Mouse (Mus musculus) intestine, embryonic 16.5 days (tissue): ENCODE data around the gene Il2rb. TPM values are rescaled to one million over a fixed set of nuclear protein-coding genes. Genes with fewer than 3 reads are reported as not detected.

Experiments
- ATAC-seq: fragments of 200-750 bp; cut with Nextera tagmentation; 2 replicates; pipeline ENCODE4 v1.8.0; 2017; ENCODE audit warnings: moderate TSS enrichment, moderate library complexity
- H3K27ac ChIP-seq: fragments of 300-500 bp; sonication (generic); 2 replicates; pipeline ENCODE4 v1.5.1; 2014; ENCODE audit warnings: mild to moderate bottlenecking, low read length
- H3K27me3 ChIP-seq: fragments of 300-500 bp; sonication (generic); replicated peaks from 2 replicates; pipeline ENCODE4 v1.6.1; 2014; ENCODE audit warnings: low read length, control low read depth, mixed read lengths; ENCODE audit not compliant: control insufficient read depth, insufficient read depth
- H3K36me3 ChIP-seq: fragments of 300-500 bp; sonication (generic); 2 replicates; pipeline ENCODE4 v1.6.1; 2014; ENCODE audit warnings: low read length, control low read depth; ENCODE audit not compliant: control insufficient read depth, insufficient read depth
- H3K4me1 ChIP-seq: fragments of 300-500 bp; sonication (generic); 2 replicates; pipeline ENCODE4 v1.6.1; 2014; ENCODE audit warnings: low read length, control low read depth, mixed read lengths; ENCODE audit not compliant: control insufficient read depth, insufficient read depth
- H3K4me2 ChIP-seq: fragments of 300-500 bp; sonication (generic); 2 replicates; pipeline ENCODE4 v1.6.1; 2014; ENCODE audit warnings: low read depth, low read length, control low read depth
- H3K4me3 ChIP-seq: fragments of 300-500 bp; sonication (generic); 2 replicates; pipeline ENCODE4 v1.5.1; 2014; ENCODE audit warnings: mild to moderate bottlenecking, low read length
- H3K9ac ChIP-seq: fragments of 300-500 bp; sonication (generic); 2 replicates; pipeline ENCODE4 v1.6.1; 2014; ENCODE audit warnings: low read depth, low read length
- H3K9me3 ChIP-seq: fragments of 300-500 bp; sonication (generic); 2 replicates; pipeline ENCODE4 v1.6.1; 2016; ENCODE audit warnings: low read length, control low read depth; ENCODE audit not compliant: control insufficient read depth
- WGBS: fragments of 180-500 bp; shearing (Covaris S2); extraction: QIAGEN DNeasy Blood & Tissue Kit; methylation state at CpG from one replicate; pipeline ENCODE4 v1.1.7; 2014; 5-methylcytosine and 5-hydroxymethylcytosine counted together
- polyA plus RNA-seq: library from polyadenylated mRNA; unstranded; fragments of >200 nt; fragmentation: Nextera tagmentation; extraction: Ambion mirVana; gene quantifications from 2 replicates; pipeline ENCODE4 v1.2.1, GENCODE M21; 2015

Gene Il2rb
- polyA plus RNA-seq, 1 experiment from 2014 or later = 2.1 TPM

- H3K4me2 ChIP-seq = no peak overlapping the region
- ATAC-seq = no peak
- H3K9me3 ChIP-seq = no peaks in the 10 kb centered on the region
- 0 out of 2 replicates have a peak, but pooled peaks cover 2% of the 10 kb centered on the region for H3K4me1 ChIP-seq
- no peaks in the 10 kb centered on the region for H3K36me3 ChIP-seq
- 91% methylated on average over 5 of the region's 5 CpGs for WGBS
- H3K27ac ChIP-seq = no peak overlapping the region
- H3K4me3 ChIP-seq = no peak overlapping the region
- no peaks in the 10 kb centered on the region for H3K27me3 ChIP-seq
- no peak overlapping the region for H3K9ac ChIP-seq
Observed at GRCm38 (mm10) chr15:78524163-78524562, 29.1 kb upstream of the Il2rb start.

GRCm38 (mm10) chr15:78521892-78522291 lies 26.8 kb upstream of the Il2rb start:
- no peaks in the 10 kb centered on the region for H3K9me3 ChIP-seq
- H3K4me3 ChIP-seq = no peak overlapping the region
- ATAC-seq = no peak
- no peak overlapping the region for H3K4me2 ChIP-seq
- no peaks in the 10 kb centered on the region for H3K4me1 ChIP-seq
- no peak overlapping the region for H3K27ac ChIP-seq
- no peaks in the 10 kb centered on the region for H3K27me3 ChIP-seq
- H3K36me3 ChIP-seq = no peaks in the 10 kb centered on the region
- WGBS = 83% methylated on average over 6 of the region's 6 CpGs
- H3K9ac ChIP-seq = no peak overlapping the region

- Histone ChIP-seq H3K4me3 (no peak overlapping the region), H3K27ac (no peak overlapping the region)
Observed at GRCm38 (mm10) chr15:78521331-78521730, 26.3 kb upstream of the Il2rb start.

GRCm38 (mm10) chr15:78520112-78520715 lies 25.1 kb upstream of the Il2rb start:
- H3K4me1 ChIP-seq = no peaks in the 10 kb centered on the region
- 64% methylated on average over 13 of the region's 13 CpGs for WGBS
- no peak for ATAC-seq

More at GRCm38 (mm10) chr15:78521331-78521730, 26.3 kb upstream of the Il2rb start:
- WGBS = 68% methylated on average over 8 of the region's 8 CpGs
- no peak overlapping the region for H3K4me2 ChIP-seq
- H3K9ac ChIP-seq = no peak overlapping the region
- no peaks in the 10 kb centered on the region for H3K4me1 ChIP-seq
- H3K36me3 ChIP-seq = no peaks in the 10 kb centered on the region
- H3K27me3 ChIP-seq = no peaks in the 10 kb centered on the region
- ATAC-seq = no peak
- H3K9me3 ChIP-seq = no peaks in the 10 kb centered on the region

GRCm38 (mm10) chr15:78518221-78518620 lies 23.1 kb upstream of the Il2rb start:
- H3K4me3 ChIP-seq = no peak overlapping the region
- no peaks in the 10 kb centered on the region for H3K27me3 ChIP-seq
- no peaks in the 10 kb centered on the region for H3K9me3 ChIP-seq
- H3K4me2 ChIP-seq = no peak overlapping the region
- no peak overlapping the region for H3K27ac ChIP-seq
- H3K4me1 ChIP-seq = peaks cover 2% of the 10 kb centered on the region; the same call in 1 of the 2 replicates
- no peaks in the 10 kb centered on the region for H3K36me3 ChIP-seq
- H3K9ac ChIP-seq = no peak overlapping the region
- WGBS = 56% methylated on average over 7 of the region's 7 CpGs
- no peak for ATAC-seq

More at GRCm38 (mm10) chr15:78520112-78520715, 25.1 kb upstream of the Il2rb start:
- no peak overlapping the region for H3K4me3 ChIP-seq
- H3K27ac ChIP-seq = no peak overlapping the region
- no peaks in the 10 kb centered on the region for H3K36me3 ChIP-seq
- no peaks in the 10 kb centered on the region for H3K9me3 ChIP-seq
- H3K27me3 ChIP-seq = no peaks in the 10 kb centered on the region
- no peak overlapping the region for H3K4me2 ChIP-seq
- no peak overlapping the region for H3K9ac ChIP-seq

GRCm38 (mm10) chr15:78515759-78516158 lies 20.7 kb upstream of the Il2rb start:
- Histone ChIP-seq H3K9ac (no peak overlapping the region), H3K4me1 (peaks cover 2% of the 10 kb centered on the region; the same call in 1 of the 2 replicates), H3K27ac (no peak overlapping the region), H3K36me3 (no peaks in the 10 kb centered on the region), H3K9me3 (no peaks in the 10 kb centered on the region), H3K4me3 (no peak overlapping the region), H3K4me2 (no peak overlapping the region), H3K27me3 (no peaks in the 10 kb centered on the region)
- no peak for ATAC-seq
- 80% methylated on average over 6 of the region's 6 CpGs for WGBS

- WGBS = 25% methylated on average over 7 of the region's 7 CpGs
- H3K27me3 ChIP-seq = no peaks in the 10 kb centered on the region
- H3K4me2 ChIP-seq = no peak overlapping the region
- H3K27ac ChIP-seq = no peak overlapping the region
- H3K9ac ChIP-seq = no peak overlapping the region
- no peaks in the 10 kb centered on the region for H3K36me3 ChIP-seq
- no peak overlapping the region for H3K4me3 ChIP-seq
- ATAC-seq = peak; percentile 68
- peaks cover 2% of the 10 kb centered on the region; the same call in 1 of the 2 replicates for H3K4me1 ChIP-seq
- no peaks in the 10 kb centered on the region for H3K9me3 ChIP-seq
Observed at GRCm38 (mm10) chr15:78514393-78515146, 19.5 kb upstream of the Il2rb start.

- H3K4me1 ChIP-seq = peaks cover 2% of the 10 kb centered on the region; the same call in 1 of the 2 replicates
- 73% methylated on average over 14 of the region's 14 CpGs for WGBS
- peak; percentile 57 for ATAC-seq
- no peak overlapping the region for H3K4me3 ChIP-seq
- H3K36me3 ChIP-seq = no peaks in the 10 kb centered on the region
- H3K27me3 ChIP-seq = no peaks in the 10 kb centered on the region
- no peaks in the 10 kb centered on the region for H3K9me3 ChIP-seq
- H3K4me2 ChIP-seq = no peak overlapping the region
- H3K27ac ChIP-seq = no peak overlapping the region
- H3K9ac ChIP-seq = no peak overlapping the region
Observed at GRCm38 (mm10) chr15:78513019-78513418, 17.9 kb upstream of the Il2rb start.

- no peak for ATAC-seq
- Histone ChIP-seq H3K36me3 (no peaks in the 10 kb centered on the region), H3K9me3 (no peaks in the 10 kb centered on the region), H3K4me3 (no peak overlapping the region), H3K4me1 (peaks cover 2% of the 10 kb centered on the region; the same call in 1 of the 2 replicates), H3K27ac (no peak overlapping the region), H3K9ac (no peak overlapping the region), H3K27me3 (no peaks in the 10 kb centered on the region), H3K4me2 (no peak overlapping the region)
- 74% methylated on average over 7 of the region's 7 CpGs for WGBS
Observed at GRCm38 (mm10) chr15:78511951-78512350, 16.9 kb upstream of the Il2rb start.
